Mouse (Mus musculus): ENCODE data around the gene Apol7e. TPM values are rescaled to one million over a fixed set of nuclear protein-coding genes. Genes with fewer than 3 reads are reported as not detected.
"Not testable (repeated sequence)": the region's sequence is repeated elsewhere in the genome, so short reads cannot be mapped to it uniquely, and the experiment has no call there.

The Apol7e gene
- 0.09 TPM in 1 of 2 replicates, not detected in the other for polyA plus RNA-seq (2016; fragmentation: Nextera tagmentation; extraction: Ambion mirVana)

- not testable (repeated sequence) for ATAC-seq (ENCODE audit: insufficient number of reproducible peaks, insufficient read depth, low FRiP score, low TSS enrichment, low read depth); H3K27ac ChIP-seq; H3K4me2 ChIP-seq; H3K4me1 ChIP-seq (replicated peaks); H3K27me3 ChIP-seq; H3K9me3 ChIP-seq; H3K36me3 ChIP-seq; H3K9ac ChIP-seq (replicated peaks); H3K4me3 ChIP-seq (replicated peaks)
- WGBS, result 76% methylated on average over 4 of the region's 4 CpGs
These were observed at the start of gene Apol7e for GRCm38 (mm10) chr15:77698656-77699055. Gene Apol7e (plus strand): TSS chr15:77698857.

DNA sequence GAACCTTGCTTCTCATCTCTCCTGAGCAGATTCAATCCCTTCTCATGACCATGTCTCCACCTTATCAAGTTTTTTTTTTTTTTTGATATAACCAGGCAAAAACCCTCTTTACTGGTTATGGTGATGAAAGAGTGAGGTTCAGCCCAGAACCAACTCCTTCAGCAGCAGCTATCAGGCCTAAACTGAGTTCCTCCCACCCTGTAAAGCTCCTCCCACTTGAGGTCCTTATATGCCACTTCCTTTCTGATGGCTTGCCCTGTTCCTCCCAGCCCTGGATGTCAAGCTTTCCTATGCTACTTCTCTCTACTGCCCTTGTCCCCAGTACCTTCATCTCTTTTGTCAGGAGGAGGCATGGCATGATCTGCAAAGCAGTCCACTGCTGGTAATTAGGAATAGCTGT lies 47.5 kb upstream of the Apol7e start:
- H3K27me3 ChIP-seq; H3K4me3 ChIP-seq (replicated peaks); ATAC-seq (ENCODE audit: insufficient number of reproducible peaks, insufficient read depth, low FRiP score, low TSS enrichment, low read depth); H3K9ac ChIP-seq (replicated peaks); H3K36me3 ChIP-seq; H3K9me3 ChIP-seq; H3K4me2 ChIP-seq; H3K27ac ChIP-seq; H3K4me1 ChIP-seq (replicated peaks): not testable (repeated sequence)

DNA sequence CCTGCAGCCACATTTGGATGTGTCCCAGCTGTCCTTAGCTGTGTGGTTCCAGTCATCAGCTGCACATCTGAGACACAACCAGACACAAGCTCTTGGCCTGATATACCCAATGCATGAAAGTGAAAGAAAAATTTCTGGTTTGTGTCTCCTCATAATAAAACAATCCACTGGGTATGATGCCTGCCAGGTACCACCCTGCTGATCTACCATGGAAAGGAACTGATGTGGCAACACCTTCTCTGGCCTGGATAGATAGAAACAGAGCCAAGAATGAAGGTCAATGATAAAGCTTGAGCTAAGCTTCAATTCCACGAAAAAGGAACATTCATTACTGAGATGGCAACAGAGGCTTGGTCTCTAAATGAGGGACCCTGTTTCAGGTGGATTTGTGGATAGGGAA lies 38.9 kb upstream of the Apol7e start:
- H3K4me3 ChIP-seq (replicated peaks); H3K9me3 ChIP-seq; H3K36me3 ChIP-seq; H3K4me2 ChIP-seq; H3K9ac ChIP-seq (replicated peaks); H3K27me3 ChIP-seq; ATAC-seq (ENCODE audit: insufficient number of reproducible peaks, insufficient read depth, low FRiP score, low TSS enrichment, low read depth); H3K4me1 ChIP-seq (replicated peaks); H3K27ac ChIP-seq: not testable (repeated sequence)
- WGBS, result 93% methylated on average over 1 of the region's 1 CpGs

GRCm38 (mm10) chr15:77661841-77662240 lies 36.8 kb upstream of the Apol7e start:
- H3K9me3 ChIP-seq; H3K9ac ChIP-seq (replicated peaks); H3K36me3 ChIP-seq; H3K27me3 ChIP-seq; H3K27ac ChIP-seq; ATAC-seq (ENCODE audit: insufficient number of reproducible peaks, insufficient read depth, low FRiP score, low TSS enrichment, low read depth); H3K4me1 ChIP-seq (replicated peaks); H3K4me3 ChIP-seq (replicated peaks); H3K4me2 ChIP-seq: not testable (repeated sequence)
- WGBS, result 49% methylated on average over 2 of the region's 2 CpGs

- not testable (repeated sequence) for H3K9me3 ChIP-seq; H3K9ac ChIP-seq (replicated peaks); H3K27me3 ChIP-seq; H3K27ac ChIP-seq; H3K4me3 ChIP-seq (replicated peaks); H3K4me2 ChIP-seq; H3K4me1 ChIP-seq (replicated peaks); ATAC-seq (ENCODE audit: insufficient number of reproducible peaks, insufficient read depth, low FRiP score, low TSS enrichment, low read depth); H3K36me3 ChIP-seq
- 78% methylated on average over 1 of the region's 1 CpGs for WGBS
These were observed 24.6 kb upstream of the Apol7e start for GRCm38 (mm10) chr15:77674081-77674480.

DNA sequence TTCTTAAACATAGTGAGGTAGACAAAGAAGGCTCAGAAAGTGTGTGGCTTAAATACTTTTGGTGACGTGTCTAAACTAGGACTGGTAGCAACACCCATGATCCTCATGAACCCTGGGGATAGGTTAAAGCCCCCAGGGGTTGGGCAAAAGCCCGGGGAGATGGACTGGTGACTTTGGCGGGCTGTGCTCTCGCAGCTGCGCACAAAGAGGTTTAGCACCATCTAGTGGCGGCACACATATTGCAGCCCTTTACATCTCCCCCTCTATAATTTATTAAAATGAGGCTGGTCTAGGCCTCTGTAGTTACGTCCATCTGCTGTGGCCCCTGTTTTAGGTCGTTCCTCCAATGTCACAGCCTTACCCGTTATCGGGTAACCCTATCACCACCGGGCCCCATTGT lies 14.7 kb upstream of the Apol7e start:
- not testable (repeated sequence) for H3K4me3 ChIP-seq (replicated peaks); ATAC-seq (ENCODE audit: insufficient number of reproducible peaks, insufficient read depth, low FRiP score, low TSS enrichment, low read depth); H3K27me3 ChIP-seq; H3K9me3 ChIP-seq; H3K4me2 ChIP-seq; H3K4me1 ChIP-seq (replicated peaks); H3K36me3 ChIP-seq; H3K9ac ChIP-seq (replicated peaks); H3K27ac ChIP-seq
- 15% methylated on average over 11 of the region's 11 CpGs for WGBS

DNA sequence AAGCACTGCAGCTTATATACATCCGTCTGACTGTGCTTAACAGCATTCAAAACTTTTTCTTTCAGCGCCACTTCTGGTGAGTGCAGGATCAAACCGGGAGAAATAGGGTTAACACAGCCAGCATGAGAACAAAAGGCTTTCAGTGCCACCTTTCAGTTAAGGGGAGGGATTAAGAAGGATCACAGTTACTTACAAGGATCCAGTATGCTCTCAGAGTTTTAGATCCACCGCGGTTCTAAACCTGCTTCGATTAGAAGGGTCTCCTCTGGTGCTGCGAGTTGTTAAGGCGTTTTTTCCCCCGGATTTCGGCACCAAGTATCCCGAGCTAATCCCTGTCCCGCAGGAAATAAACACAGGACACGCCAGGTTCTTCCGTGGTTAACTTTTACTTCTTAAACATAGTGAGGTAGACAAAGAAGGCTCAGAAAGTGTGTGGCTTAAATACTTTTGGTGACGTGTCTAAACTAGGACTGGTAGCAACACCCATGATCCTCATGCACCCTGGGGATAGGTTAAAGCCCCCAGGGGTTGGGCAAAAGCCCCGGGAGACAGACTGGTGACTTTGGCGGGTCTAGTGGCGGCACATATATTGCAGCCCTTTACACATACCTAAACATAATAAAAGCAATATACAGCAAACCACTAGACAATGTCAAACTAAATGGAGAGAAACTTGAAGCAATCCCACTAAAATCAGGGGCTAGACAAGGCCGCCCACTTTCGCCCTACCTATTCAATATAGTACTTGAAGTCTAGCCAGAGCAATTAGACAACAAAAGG lies 6.9 kb upstream of the Apol7e start:
- ATAC-seq (ENCODE audit: insufficient number of reproducible peaks, insufficient read depth, low FRiP score, low TSS enrichment, low read depth); H3K36me3 ChIP-seq; H3K27me3 ChIP-seq; H3K9me3 ChIP-seq; H3K4me1 ChIP-seq (replicated peaks): not testable (repeated sequence)
- H3K4me2 ChIP-seq, result peak overlapping the region; percentile 53
- H3K4me3 ChIP-seq (replicated peaks), result peak overlapping the region; percentile 30
- 9% methylated on average over 19 of the region's 20 CpGs for WGBS
- H3K9ac ChIP-seq (replicated peaks), result peak overlapping the region; percentile 44; the same call in 1 of the 2 replicates
- H3K27ac ChIP-seq, result 0 out of 2 replicates have a peak overlapping the region, but pooled peaks have one; percentile 29

GRCm38 (mm10) chr15:77694687-77695295 lies 3.9 kb upstream of the Apol7e start:
- H3K27me3 ChIP-seq; H3K9ac ChIP-seq (replicated peaks); ATAC-seq (ENCODE audit: insufficient number of reproducible peaks, insufficient read depth, low FRiP score, low TSS enrichment, low read depth); H3K4me3 ChIP-seq (replicated peaks); H3K4me1 ChIP-seq (replicated peaks); H3K27ac ChIP-seq; H3K36me3 ChIP-seq; H3K9me3 ChIP-seq; H3K4me2 ChIP-seq: not testable (repeated sequence)
- WGBS, result 41% methylated on average over 11 of the region's 15 CpGs

- not testable (repeated sequence) for H3K9me3 ChIP-seq; H3K4me2 ChIP-seq; H3K4me1 ChIP-seq (replicated peaks); H3K27ac ChIP-seq; H3K27me3 ChIP-seq; H3K36me3 ChIP-seq; ATAC-seq (ENCODE audit: insufficient number of reproducible peaks, insufficient read depth, low FRiP score, low TSS enrichment, low read depth); H3K4me3 ChIP-seq (replicated peaks); H3K9ac ChIP-seq (replicated peaks)
- 85% methylated on average over 3 of the region's 3 CpGs for WGBS
These were observed 6.6 kb downstream of the Apol7e start for GRCm38 (mm10) chr15:77705306-77705705.

- not testable (repeated sequence) for H3K36me3 ChIP-seq, H3K9me3 ChIP-seq
- 67% methylated on average over 1 of the region's 1 CpGs for WGBS
These were observed 10.3 kb downstream of the Apol7e start for GRCm38 (mm10) chr15:77708936-77709335.

GRCm38 (mm10) chr15:77718240-77718639 lies 19.6 kb downstream of the Apol7e start:
- 61% methylated on average over 2 of the region's 6 CpGs for WGBS
- H3K9me3 ChIP-seq, result not testable (repeated sequence)

More at GRCm38 (mm10) chr15:77708936-77709335, 10.3 kb downstream of the Apol7e start:
- not testable (repeated sequence) for H3K27ac ChIP-seq; H3K4me1 ChIP-seq (replicated peaks); ATAC-seq (ENCODE audit: insufficient number of reproducible peaks, insufficient read depth, low FRiP score, low TSS enrichment, low read depth); H3K27me3 ChIP-seq; H3K4me3 ChIP-seq (replicated peaks); H3K4me2 ChIP-seq; H3K9ac ChIP-seq (replicated peaks)

DNA sequence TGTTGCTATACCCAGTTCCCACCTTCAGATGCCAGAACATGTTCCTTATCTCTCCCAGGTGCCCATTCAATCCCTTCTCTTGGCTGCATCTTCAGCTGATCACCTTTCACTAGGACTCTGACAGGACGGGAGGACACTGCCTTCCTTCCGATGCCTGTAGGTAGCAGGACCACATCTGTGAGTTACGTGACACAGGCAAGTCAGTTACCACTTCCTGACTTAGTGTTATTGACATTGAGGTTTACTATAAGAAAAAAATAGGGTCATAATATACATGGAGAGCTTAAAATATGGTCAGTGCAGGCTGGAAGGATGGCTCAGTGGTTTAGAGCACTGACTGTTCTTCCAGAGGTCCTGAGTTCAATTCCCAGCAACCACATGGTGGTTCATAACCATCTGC lies 22.9 kb downstream of the Apol7e start:
- no CpG with 5 or more reads among the region's 3 CpGs for WGBS
- not testable (repeated sequence) for H3K36me3 ChIP-seq; H3K4me1 ChIP-seq (replicated peaks); H3K27me3 ChIP-seq; H3K9me3 ChIP-seq; H3K4me3 ChIP-seq (replicated peaks); ATAC-seq (ENCODE audit: insufficient number of reproducible peaks, insufficient read depth, low FRiP score, low TSS enrichment, low read depth); H3K9ac ChIP-seq (replicated peaks); H3K4me2 ChIP-seq; H3K27ac ChIP-seq

More at GRCm38 (mm10) chr15:77718240-77718639, 19.6 kb downstream of the Apol7e start:
- H3K4me1 ChIP-seq (replicated peaks); H3K27me3 ChIP-seq; H3K4me2 ChIP-seq; H3K9ac ChIP-seq (replicated peaks); ATAC-seq (ENCODE audit: insufficient number of reproducible peaks, insufficient read depth, low FRiP score, low TSS enrichment, low read depth); H3K27ac ChIP-seq; H3K4me3 ChIP-seq (replicated peaks); H3K36me3 ChIP-seq: not testable (repeated sequence)

Data from limb, embryonic 12.5 days (tissue).